Mouse (Mus musculus) ES-E14 (cell line): ENCODE data around the gene Rbm15b.

Experiments used
- CHD2 ChIP-seq: IDR thresholded peaks from 2 replicates; pipeline ENCODE4 v1.6.1; 2014; ENCODE audit warnings: mild to moderate bottlenecking, low read depth, low read length, inconsistent platforms
- ZNF384 ChIP-seq: IDR thresholded peaks from 2 replicates; pipeline ENCODE4 v1.6.1; 2012; ENCODE audit warnings: low read depth, low read length, inconsistent platforms

DNA sequence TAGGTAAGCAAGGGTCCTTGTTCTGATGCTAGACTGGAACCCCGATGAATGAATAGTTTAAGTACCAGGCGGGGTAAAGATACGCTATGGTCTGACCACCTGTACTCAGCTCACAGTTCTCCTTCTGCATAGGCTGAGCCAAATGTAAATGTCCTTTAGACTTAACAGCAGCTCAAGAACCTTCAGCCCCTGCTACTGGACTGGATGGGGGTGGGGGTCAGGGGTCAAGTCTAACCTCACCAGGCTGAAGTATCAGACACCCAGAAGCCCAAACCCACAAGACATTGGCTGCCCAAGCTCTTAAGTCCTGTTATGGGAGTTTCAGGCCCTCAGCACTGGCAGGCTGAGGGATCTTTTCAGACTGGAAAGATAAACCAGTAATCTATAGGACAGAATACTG lies 1.1 kb upstream of the Rbm15b start:
- TF ChIP-seq CHD2: no peak
- TF ChIP-seq ZNF384: no peak
